Mouse (Mus musculus): ENCODE measurements at regions not wholly inside any gene's neighbourhood (a gene's known extent, or its start where the extent isn't known, plus 50 kb on each side); places are given as distances from the start of the nearest gene placed in this dataset.

GRCm38 (mm10) chr8:10921439-10922191 is 86.6 kb downstream of the Irs2 start:
- H3K36me3 ChIP-seq = no peaks in the 10 kb centered on the region
- 0 out of 2 replicates have a peak overlapping the region, but pooled peaks have one; percentile 20 for H3K9ac ChIP-seq
- 31% methylated on average over 11 of the region's 11 CpGs for WGBS
- no peaks in the 10 kb centered on the region for H3K9me3 ChIP-seq
- 0 out of 2 replicates have a peak overlapping the region, but pooled peaks have one; percentile 7 for H3K4me2 ChIP-seq (replicated peaks)
- no peak overlapping the region for H3K4me3 ChIP-seq
- peaks cover 59% of the 10 kb centered on the region for H3K4me1 ChIP-seq
- no peaks in the 10 kb centered on the region for H3K27me3 ChIP-seq
- peak overlapping the region; percentile 77 for H3K27ac ChIP-seq
- ATAC-seq (ENCODE audit: low FRiP score, low read depth) = peak; percentile 32; the same call in 1 of the 2 replicates

- Histone ChIP-seq H3K4me3 (no peak overlapping the region), H3K9me3 (no peaks in the 10 kb centered on the region), H3K4me1 (peaks cover 39% of the 10 kb centered on the region), H3K27ac (no peak overlapping the region; the same call in 1 of the 2 replicates), H3K9ac (no peak overlapping the region), H3K4me2 (replicated peaks) (no peak overlapping the region), H3K36me3 (no peaks in the 10 kb centered on the region), H3K27me3 (no peaks in the 10 kb centered on the region)
- ATAC-seq (ENCODE audit: low FRiP score, low read depth) = no peak
- 85% methylated on average over 5 of the region's 5 CpGs for WGBS
These were observed 88.6 kb downstream of the Irs2 start for GRCm38 (mm10) chr8:10919620-10920019.

- H3K36me3 ChIP-seq = no peaks in the 10 kb centered on the region
- peaks cover 30% of the 10 kb centered on the region for H3K4me1 ChIP-seq
- H3K4me3 ChIP-seq = no peak overlapping the region
- no peaks in the 10 kb centered on the region for H3K9me3 ChIP-seq
- 73% methylated on average over 5 of the region's 5 CpGs for WGBS
- no peak overlapping the region for H3K9ac ChIP-seq
- no peak overlapping the region for H3K27ac ChIP-seq
- no peaks in the 10 kb centered on the region for H3K27me3 ChIP-seq
- ATAC-seq (ENCODE audit: low FRiP score, low read depth) = no peak
- no peak overlapping the region for H3K4me2 ChIP-seq (replicated peaks)
These were observed 89.7 kb downstream of the Irs2 start for GRCm38 (mm10) chr8:10918403-10919035.

- Histone ChIP-seq H3K4me1 (peaks cover 10% of the 10 kb centered on the region), H3K27me3 (no peaks in the 10 kb centered on the region), H3K27ac (no peak overlapping the region), H3K36me3 (no peaks in the 10 kb centered on the region), H3K9me3 (no peaks in the 10 kb centered on the region), H3K4me3 (no peak overlapping the region), H3K4me2 (replicated peaks) (no peak overlapping the region), H3K9ac (no peak overlapping the region)
- ATAC-seq (ENCODE audit: low FRiP score, low read depth) = no peak
- 66% methylated on average over 8 of the region's 8 CpGs for WGBS
These were observed 93.6 kb downstream of the Irs2 start for GRCm38 (mm10) chr8:10914616-10915015.

- Histone ChIP-seq H3K4me2 (replicated peaks) (no peak overlapping the region), H3K4me3 (no peak overlapping the region), H3K4me1 (peaks cover 7% of the 10 kb centered on the region), H3K27ac (no peak overlapping the region), H3K9me3 (no peaks in the 10 kb centered on the region), H3K9ac (no peak overlapping the region), H3K27me3 (no peaks in the 10 kb centered on the region), H3K36me3 (no peaks in the 10 kb centered on the region)
- 54% methylated on average over 2 of the region's 2 CpGs for WGBS
- no peak for ATAC-seq (ENCODE audit: low FRiP score, low read depth)
These were observed 95.8 kb downstream of the Irs2 start for GRCm38 (mm10) chr8:10912436-10912835.

- Histone ChIP-seq H3K4me2 (replicated peaks) (no peak overlapping the region), H3K9me3 (no peaks in the 10 kb centered on the region), H3K4me3 (no peak overlapping the region), H3K27me3 (no peaks in the 10 kb centered on the region), H3K9ac (no peak overlapping the region), H3K36me3 (no peaks in the 10 kb centered on the region), H3K27ac (no peak overlapping the region), H3K4me1 (peaks cover 7% of the 10 kb centered on the region)
- WGBS = 88% methylated on average over 4 of the region's 4 CpGs
- no peak for ATAC-seq (ENCODE audit: low FRiP score, low read depth)
These were observed 96.9 kb downstream of the Irs2 start for GRCm38 (mm10) chr8:10911371-10911770.

- Histone ChIP-seq H3K27me3 (no peaks in the 10 kb centered on the region), H3K9me3 (no peaks in the 10 kb centered on the region), H3K27ac (no peak overlapping the region), H3K4me3 (no peak overlapping the region), H3K4me1 (peaks cover 10% of the 10 kb centered on the region), H3K4me2 (replicated peaks) (no peak overlapping the region), H3K36me3 (no peaks in the 10 kb centered on the region), H3K9ac (no peak overlapping the region)
- no peak for ATAC-seq (ENCODE audit: low FRiP score, low read depth)
- WGBS = 77% methylated on average over 6 of the region's 6 CpGs
These were observed 97.3 kb downstream of the Irs2 start for GRCm38 (mm10) chr8:10910954-10911353.

GRCm38 (mm10) chr8:10910244-10910872 is 97.9 kb downstream of the Irs2 start:
- Histone ChIP-seq H3K27ac (no peak overlapping the region), H3K4me1 (peaks cover 10% of the 10 kb centered on the region), H3K27me3 (no peaks in the 10 kb centered on the region), H3K9me3 (no peaks in the 10 kb centered on the region), H3K36me3 (no peaks in the 10 kb centered on the region), H3K4me3 (no peak overlapping the region), H3K4me2 (replicated peaks) (no peak overlapping the region), H3K9ac (no peak overlapping the region)
- 46% methylated on average over 6 of the region's 6 CpGs for WGBS
- no peak for ATAC-seq (ENCODE audit: low FRiP score, low read depth)

- ATAC-seq (ENCODE audit: low FRiP score, low read depth) = no peak
- no peak overlapping the region for H3K4me3 ChIP-seq
- WGBS = 90% methylated on average over 6 of the region's 6 CpGs
These were observed 99.1 kb downstream of the Irs2 start for GRCm38 (mm10) chr8:10909155-10909554.

GRCm38 (mm10) chr8:10906353-10906752 is 101.9 kb downstream of the Irs2 start:
- no peak for ATAC-seq (ENCODE audit: low FRiP score, low read depth)
- H3K36me3 ChIP-seq = no peaks in the 10 kb centered on the region
- no peak overlapping the region for H3K27ac ChIP-seq
- 42% methylated on average over 6 of the region's 6 CpGs for WGBS
- H3K4me2 ChIP-seq (replicated peaks) = no peak overlapping the region
- H3K4me1 ChIP-seq = peaks cover 10% of the 10 kb centered on the region
- H3K27me3 ChIP-seq = no peaks in the 10 kb centered on the region; the same call in 1 of the 2 replicates
- H3K9ac ChIP-seq = no peak overlapping the region
- no peaks in the 10 kb centered on the region for H3K9me3 ChIP-seq
- no peak overlapping the region for H3K4me3 ChIP-seq

More at GRCm38 (mm10) chr8:10909155-10909554, 99.1 kb downstream of the Irs2 start:
- Histone ChIP-seq H3K36me3 (no peaks in the 10 kb centered on the region), H3K27me3 (no peaks in the 10 kb centered on the region), H3K27ac (no peak overlapping the region), H3K9me3 (no peaks in the 10 kb centered on the region), H3K4me2 (replicated peaks) (no peak overlapping the region), H3K4me1 (peaks cover 10% of the 10 kb centered on the region), H3K9ac (no peak overlapping the region)

- Histone ChIP-seq H3K36me3 (no peaks in the 10 kb centered on the region), H3K27ac (no peak overlapping the region), H3K4me1 (peaks cover 8% of the 10 kb centered on the region), H3K4me2 (replicated peaks) (no peak overlapping the region), H3K27me3 (no peaks in the 10 kb centered on the region; the same call in 1 of the 2 replicates), H3K4me3 (no peak overlapping the region), H3K9ac (no peak overlapping the region), H3K9me3 (no peaks in the 10 kb centered on the region)
- WGBS = 71% methylated on average over 5 of the region's 5 CpGs
- ATAC-seq (ENCODE audit: low FRiP score, low read depth) = no peak
These were observed 102.5 kb downstream of the Irs2 start for GRCm38 (mm10) chr8:10905761-10906160.

- no peak overlapping the region for H3K9ac ChIP-seq
These were observed 104.3 kb downstream of the Irs2 start for GRCm38 (mm10) chr8:10903957-10904356.

More at GRCm38 (mm10) chr8:10903957-10904356, 104.3 kb downstream of the Irs2 start:
- no peak for ATAC-seq (ENCODE audit: low FRiP score, low read depth)
- H3K27me3 ChIP-seq = no peaks in the 10 kb centered on the region; the same call in 1 of the 2 replicates
- H3K4me1 ChIP-seq = peaks cover 16% of the 10 kb centered on the region
- no peak overlapping the region for H3K27ac ChIP-seq
- H3K36me3 ChIP-seq = no peaks in the 10 kb centered on the region
- H3K4me3 ChIP-seq = no peak overlapping the region
- no peak overlapping the region for H3K4me2 ChIP-seq (replicated peaks)
- H3K9me3 ChIP-seq = no peaks in the 10 kb centered on the region
- 79% methylated on average over 2 of the region's 2 CpGs for WGBS
